Mouse (Mus musculus): ENCODE data around the gene Prr3. TPM values are rescaled to one million over a fixed set of nuclear protein-coding genes. Genes with fewer than 3 reads are reported as not detected.
"Not testable (repeated sequence)": the region's sequence is repeated elsewhere in the genome, so short reads cannot be mapped to it uniquely, and the experiment has no call there.

The Prr3 gene
- polyA plus RNA-seq, 1 experiment = 15.6 TPM

DNA sequence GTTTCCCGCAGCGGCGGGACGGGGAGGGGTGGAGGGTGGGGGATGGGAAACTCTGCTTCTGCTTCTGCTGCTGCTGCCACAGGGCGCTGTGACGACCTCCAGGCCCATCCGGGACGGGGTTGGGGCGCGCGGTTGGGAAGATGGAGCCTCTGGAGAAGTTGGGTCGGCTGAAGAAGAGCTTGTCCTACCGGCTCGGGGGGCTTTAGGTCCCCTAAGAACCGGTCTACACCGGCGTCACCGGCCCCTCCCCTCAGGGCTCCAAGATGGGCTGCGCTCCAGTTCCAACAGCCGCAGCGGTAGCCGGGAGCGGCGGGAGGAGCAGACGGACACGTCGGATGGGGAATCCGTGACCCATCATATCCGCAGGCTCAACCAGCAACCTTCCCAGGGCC, 323 bp upstream of the Prr3 start:
- H3K4me1 ChIP-seq (ENCODE audit: control insufficient read depth, insufficient read depth, low read length) = peaks cover 4% of the 10 kb centered on the region
- peak overlapping the region; percentile 67 for H3K27ac ChIP-seq (ENCODE audit: insufficient read depth, low read depth, low read length)
- H3K4me3 ChIP-seq (ENCODE audit: insufficient read depth, low read length) = peak overlapping the region; percentile 67
- TF ChIP-seq CTCF (IDR thresholded peaks at IDR 0.05; ENCODE audit: low read depth, low read length) (no peak), POLR2A (IDR thresholded peaks at IDR 0.05; ENCODE audit: borderline replicate concordance, low read depth, low read length) (no peak)

DNA sequence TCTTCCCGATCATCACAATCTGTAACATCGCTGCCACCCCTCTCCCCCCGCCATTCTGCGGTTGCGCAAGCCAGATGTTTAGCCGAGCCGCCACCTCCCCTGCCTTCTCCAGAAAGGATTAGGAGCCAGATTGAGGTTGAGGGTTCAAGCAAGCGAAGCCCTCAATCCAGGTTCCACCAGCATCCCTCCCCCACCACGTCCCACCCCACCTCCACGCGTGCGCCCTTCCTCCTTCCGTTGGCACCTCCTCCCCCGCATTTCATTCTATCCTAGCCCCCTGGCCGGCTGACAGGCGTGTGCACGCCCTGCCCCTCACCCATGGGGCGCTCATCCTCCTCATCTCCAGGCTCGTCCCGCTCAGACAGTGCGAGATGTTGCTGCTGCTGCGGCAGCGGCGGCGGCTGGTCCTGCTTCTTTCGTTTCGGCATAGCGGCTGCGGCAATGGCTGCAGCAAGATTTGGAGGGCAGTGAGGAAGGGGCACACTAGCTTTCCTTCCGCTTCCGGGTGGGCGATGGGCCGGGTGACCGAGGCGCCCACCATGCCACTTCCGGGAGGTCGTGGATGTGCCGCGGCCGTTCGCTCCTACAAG, 1.1 kb downstream of the Prr3 start:
- H3K4me1 ChIP-seq (ENCODE audit: control insufficient read depth, insufficient read depth, low read length) = peaks cover 4% of the 10 kb centered on the region
- H3K4me3 ChIP-seq (ENCODE audit: insufficient read depth, low read length) = peak overlapping the region; percentile 92
- peak overlapping the region; percentile 81 for H3K27ac ChIP-seq (ENCODE audit: insufficient read depth, low read depth, low read length)
- no peak for TF ChIP-seq CTCF (IDR thresholded peaks at IDR 0.05; ENCODE audit: low read depth, low read length)
- TF ChIP-seq POLR2A (IDR thresholded peaks at IDR 0.05; ENCODE audit: borderline replicate concordance, low read depth, low read length) = no peak

DNA sequence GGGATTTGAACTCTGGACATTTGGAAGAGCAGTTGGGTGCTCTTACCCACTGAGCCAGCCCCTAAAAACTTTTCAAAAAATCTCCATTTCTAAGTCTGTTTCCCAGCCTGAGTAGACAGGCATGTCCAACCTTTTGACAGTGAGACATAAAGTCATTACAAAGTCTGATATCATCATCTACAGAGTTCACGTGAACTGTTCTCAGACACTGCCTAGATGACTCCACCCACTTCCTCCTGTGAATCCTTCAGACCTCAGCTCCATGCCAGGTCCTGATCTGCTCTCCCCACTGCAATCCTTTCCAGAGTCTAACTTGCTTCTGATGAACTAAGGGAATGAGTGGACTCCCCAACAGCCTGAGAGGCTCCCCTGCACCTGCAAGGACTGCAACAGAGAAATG, 7.9 kb downstream of the Prr3 start:
- Histone ChIP-seq H3K4me3 (ENCODE audit: insufficient read depth, low read length) (no peak overlapping the region), H3K4me1 (ENCODE audit: control insufficient read depth, insufficient read depth, low read length) (peaks cover 15% of the 10 kb centered on the region), H3K27ac (ENCODE audit: insufficient read depth, low read depth, low read length) (no peak overlapping the region)
- TF ChIP-seq CTCF (IDR thresholded peaks at IDR 0.05; ENCODE audit: low read depth, low read length) (no peak), POLR2A (IDR thresholded peaks at IDR 0.05; ENCODE audit: borderline replicate concordance, low read depth, low read length) (no peak)

DNA sequence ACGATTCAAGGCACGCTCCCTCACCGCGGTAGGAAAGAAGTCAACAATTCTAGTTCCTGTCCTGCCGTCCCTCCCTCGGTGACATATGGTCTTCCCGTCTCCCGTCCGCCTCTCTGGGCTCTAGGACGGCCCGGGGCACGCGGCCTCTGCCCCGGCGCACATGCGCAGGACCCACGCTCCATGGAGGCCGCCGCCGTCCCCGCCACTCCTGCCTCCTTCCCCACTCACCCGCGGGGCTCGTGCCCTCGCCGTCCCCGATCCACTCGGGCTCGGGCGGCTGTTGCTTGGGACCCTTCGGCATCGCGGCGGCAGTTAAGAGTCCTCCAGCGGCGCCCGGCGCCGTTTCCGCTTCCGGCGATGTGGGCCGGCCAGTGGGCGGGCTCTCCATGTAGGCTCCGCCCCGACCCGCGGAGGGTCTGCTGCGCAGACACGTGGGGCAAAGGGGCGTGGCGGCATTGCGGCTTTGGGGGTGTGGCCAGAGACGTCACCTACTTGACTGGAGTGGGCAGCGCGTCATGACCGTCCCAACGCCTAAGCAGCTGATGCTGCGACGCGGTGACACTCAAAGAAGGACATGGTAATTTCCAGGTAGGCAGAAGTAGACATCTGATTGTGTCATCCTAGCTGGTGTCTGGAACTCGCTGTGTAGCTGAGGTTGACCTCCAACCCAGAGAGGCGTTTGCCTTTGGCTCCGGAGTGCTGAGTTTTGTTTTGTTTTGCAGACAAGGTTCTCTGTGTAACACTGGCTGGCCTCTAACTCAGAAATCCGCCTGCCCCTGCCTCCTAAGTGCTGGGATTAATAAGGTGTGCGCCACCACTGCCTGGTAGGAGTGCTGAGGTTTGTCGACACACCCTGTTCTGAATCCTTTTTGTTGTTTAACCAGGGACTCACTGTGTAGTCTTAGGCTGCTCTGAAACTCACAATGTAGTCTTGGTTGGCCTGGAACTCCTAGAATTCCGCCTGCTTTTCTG, 10.3 kb downstream of the Prr3 start, which contains the start of gene Abcf1:
Gene Abcf1, minus strand, starts transcription at position 344 of the 972 bp plus-strand sequence.
- H3K4me1 ChIP-seq (ENCODE audit: control insufficient read depth, insufficient read depth, low read length) = peaks cover 15% of the 10 kb centered on the region
- H3K27ac ChIP-seq (ENCODE audit: insufficient read depth, low read depth, low read length) = peak within 1 kb of the TSS; percentile 63
- peak within 1 kb of the TSS; percentile 87 for H3K4me3 ChIP-seq (ENCODE audit: insufficient read depth, low read length)
- TF ChIP-seq CTCF (IDR thresholded peaks at IDR 0.05; ENCODE audit: low read depth, low read length) = no peak
- TF ChIP-seq POLR2A (IDR thresholded peaks at IDR 0.05; ENCODE audit: borderline replicate concordance, low read depth, low read length) = no peak

DNA sequence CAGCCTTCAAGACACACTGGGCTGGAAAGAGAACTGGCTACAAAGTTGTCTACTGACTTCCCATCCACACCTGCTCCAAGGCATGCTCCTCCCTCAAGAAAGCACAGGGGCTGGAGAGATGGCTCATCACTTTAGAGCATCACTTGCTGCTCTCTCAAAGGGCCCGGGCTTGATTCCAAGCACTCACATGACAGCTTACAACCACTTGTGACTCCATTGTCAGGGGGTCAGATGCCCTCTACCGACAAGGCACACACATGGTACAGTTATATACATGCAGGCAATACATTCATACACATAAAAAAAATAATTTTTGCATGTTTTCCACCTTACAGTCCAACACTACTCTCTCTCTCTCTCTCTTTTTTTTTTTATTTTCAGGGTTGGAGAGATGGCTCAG, 12.4 kb downstream of the Prr3 start:
- H3K4me1 ChIP-seq (ENCODE audit: control insufficient read depth, insufficient read depth, low read length) = peaks cover 15% of the 10 kb centered on the region
- H3K27ac ChIP-seq (ENCODE audit: insufficient read depth, low read depth, low read length) = no peak overlapping the region
- TF ChIP-seq CTCF (IDR thresholded peaks at IDR 0.05; ENCODE audit: low read depth, low read length) (no peak), POLR2A (IDR thresholded peaks at IDR 0.05; ENCODE audit: borderline replicate concordance, low read depth, low read length) (no peak)
- no peak overlapping the region for H3K4me3 ChIP-seq (ENCODE audit: insufficient read depth, low read length)

DNA sequence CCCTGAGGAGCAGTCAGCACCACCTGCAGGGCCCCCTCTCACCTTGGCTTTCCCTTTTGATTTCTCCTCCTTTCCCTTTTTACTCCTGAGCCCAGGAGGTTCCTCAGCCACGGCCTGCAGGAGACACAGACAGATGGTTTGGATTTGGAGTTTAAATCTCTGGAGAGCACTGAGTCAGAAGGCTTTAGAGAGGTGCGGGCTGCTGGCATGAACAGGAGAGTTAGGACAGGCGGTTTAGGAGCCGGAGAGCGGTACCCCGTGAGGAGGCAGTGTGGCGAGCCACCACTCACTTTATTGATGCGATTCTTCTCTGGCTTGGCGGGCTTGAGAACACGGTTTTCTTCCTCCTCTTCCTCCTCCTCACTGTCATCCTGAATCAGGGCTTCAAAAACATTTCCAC, 16.8 kb downstream of the Prr3 start:
- H3K4me1 ChIP-seq (ENCODE audit: control insufficient read depth, insufficient read depth, low read length) = peaks cover 5% of the 10 kb centered on the region; the same call in 1 of the 2 replicates
- no peak overlapping the region for H3K27ac ChIP-seq (ENCODE audit: insufficient read depth, low read depth, low read length)
- TF ChIP-seq POLR2A (IDR thresholded peaks at IDR 0.05; ENCODE audit: borderline replicate concordance, low read depth, low read length) = no peak
- no peak overlapping the region for H3K4me3 ChIP-seq (ENCODE audit: insufficient read depth, low read length)

DNA sequence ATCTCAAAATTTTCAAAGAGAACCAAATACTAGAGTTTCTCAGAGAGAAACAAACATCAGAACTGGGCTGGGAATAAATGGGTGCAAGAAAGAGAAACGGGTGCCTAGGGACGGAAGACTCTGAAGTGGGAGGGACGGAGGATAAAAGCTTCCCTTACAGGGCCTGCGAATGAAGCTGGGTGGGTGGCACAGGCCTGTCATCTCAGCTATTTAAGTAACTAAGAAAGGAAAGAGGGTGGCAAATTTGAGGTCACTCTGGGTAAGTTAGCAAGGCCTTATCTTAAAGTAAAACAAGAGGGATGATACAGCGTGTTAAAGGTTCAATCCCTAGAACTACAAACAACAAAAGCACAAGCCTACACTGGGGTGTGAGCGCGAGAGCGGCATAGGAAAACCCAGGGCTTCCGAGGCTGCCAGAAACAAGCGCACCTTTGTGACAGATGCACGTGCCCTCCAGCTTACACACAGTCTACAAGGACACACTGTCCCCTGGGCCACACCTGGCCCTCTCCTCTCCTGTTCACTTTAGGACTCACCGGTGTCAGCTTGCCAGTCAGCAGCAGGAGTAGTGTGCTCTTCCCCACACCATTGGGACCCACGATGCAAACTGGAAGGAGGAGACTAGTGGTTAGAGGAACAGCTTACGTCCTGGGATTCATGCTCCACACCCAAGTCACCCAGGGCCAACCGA, 21.4 kb downstream of the Prr3 start:
- H3K4me3 ChIP-seq (ENCODE audit: insufficient read depth, low read length) = no peak overlapping the region
- no peaks in the 10 kb centered on the region for H3K4me1 ChIP-seq (ENCODE audit: control insufficient read depth, insufficient read depth, low read length)
- no peak for TF ChIP-seq CTCF (IDR thresholded peaks at IDR 0.05; ENCODE audit: low read depth, low read length)
- no peak for TF ChIP-seq POLR2A (IDR thresholded peaks at IDR 0.05; ENCODE audit: borderline replicate concordance, low read depth, low read length)
- H3K27ac ChIP-seq (ENCODE audit: insufficient read depth, low read depth, low read length) = no peak overlapping the region

DNA sequence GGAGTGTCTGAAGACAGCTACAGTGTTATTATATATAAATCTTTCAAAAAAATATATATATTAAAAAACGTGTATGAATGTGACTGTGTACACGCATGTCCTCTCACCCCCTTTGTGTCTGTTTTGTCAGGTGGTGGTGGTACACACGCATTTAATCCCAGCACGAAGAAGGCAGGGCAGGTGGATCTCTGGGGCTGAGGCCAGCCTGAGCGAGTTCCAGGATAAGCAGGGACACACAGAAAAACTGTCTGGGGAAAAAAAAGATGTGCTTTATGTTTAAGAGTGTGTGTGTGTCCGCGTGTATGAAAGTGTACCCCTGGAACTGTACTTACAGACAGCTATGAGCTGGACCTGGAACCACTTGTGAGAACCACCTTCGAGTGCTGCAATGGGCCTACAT, 25.4 kb downstream of the Prr3 start:
- Histone ChIP-seq H3K4me1 (ENCODE audit: control insufficient read depth, insufficient read depth, low read length) (no peaks in the 10 kb centered on the region), H3K27ac (ENCODE audit: insufficient read depth, low read depth, low read length) (no peak overlapping the region), H3K4me3 (ENCODE audit: insufficient read depth, low read length) (no peak overlapping the region)
- TF ChIP-seq CTCF (IDR thresholded peaks at IDR 0.05; ENCODE audit: low read depth, low read length) (no peak), POLR2A (IDR thresholded peaks at IDR 0.05; ENCODE audit: borderline replicate concordance, low read depth, low read length) (no peak)

DNA sequence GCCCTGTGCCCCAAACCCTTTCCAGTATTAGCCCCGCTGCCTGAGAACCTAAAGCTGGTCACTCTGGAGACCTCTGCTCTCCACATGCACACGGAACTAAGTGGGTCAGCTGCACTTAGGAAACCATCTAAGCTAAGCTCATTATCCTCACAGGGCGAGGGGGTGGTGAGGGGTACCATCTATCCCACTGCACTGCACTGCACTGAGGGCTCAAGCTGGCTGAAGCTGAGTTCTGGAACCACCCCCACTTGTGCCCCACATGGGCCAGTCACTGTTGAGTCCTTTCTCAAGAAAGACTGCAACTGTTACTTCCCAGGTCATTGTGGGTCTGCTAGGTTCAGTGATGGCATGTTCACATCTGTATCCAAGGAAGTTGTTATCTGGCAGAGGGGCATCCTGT, 27.5 kb downstream of the Prr3 start:
- not testable (repeated sequence) for H3K4me1 ChIP-seq (ENCODE audit: control insufficient read depth, insufficient read depth, low read length); H3K4me3 ChIP-seq (ENCODE audit: insufficient read depth, low read length); H3K27ac ChIP-seq (ENCODE audit: insufficient read depth, low read depth, low read length)

DNA sequence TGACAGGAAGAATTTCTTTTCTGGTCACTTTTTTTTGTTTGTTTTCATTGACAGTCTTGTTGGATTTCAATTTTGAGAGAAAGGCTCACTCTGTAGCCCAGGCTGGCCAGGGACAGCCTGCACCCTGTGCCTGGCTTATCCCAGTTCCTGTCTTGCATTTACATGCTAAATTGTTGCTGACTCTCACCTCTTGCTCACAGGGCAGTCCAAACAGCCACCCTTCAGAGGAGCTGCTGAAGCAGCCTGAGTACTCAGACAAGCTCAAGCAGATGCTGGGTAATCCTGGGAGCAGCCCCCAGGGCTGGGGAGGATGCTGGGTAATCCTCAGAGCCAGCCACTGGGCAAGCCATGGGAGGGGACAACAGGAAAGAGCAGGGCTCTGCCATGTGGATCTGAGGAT, 29.1 kb downstream of the Prr3 start:
- H3K4me3 ChIP-seq (ENCODE audit: insufficient read depth, low read length); H3K4me1 ChIP-seq (ENCODE audit: control insufficient read depth, insufficient read depth, low read length); H3K27ac ChIP-seq (ENCODE audit: insufficient read depth, low read depth, low read length): not testable (repeated sequence)
